Mouse (Mus musculus) spleen, adult 2 months (tissue): ENCODE results near the gene Akap6.

Source experiments
- CTCF ChIP-seq: fragments of 200-500 bp; IDR thresholded peaks from 2 replicates; pipeline ENCODE4 v1.5.1; 2011; ENCODE audit warnings: mild to moderate bottlenecking, inconsistent platforms; ENCODE audit not compliant: insufficient read depth, insufficient read length, insufficient replicate concordance; ENCODE audit errors: extremely low read depth
- POLR2A ChIP-seq: fragments of 200-500 bp; IDR thresholded peaks from 2 replicates; pipeline ENCODE4 v1.6.1; 2011; ENCODE audit warnings: low read depth, low read length, inconsistent platforms

DNA sequence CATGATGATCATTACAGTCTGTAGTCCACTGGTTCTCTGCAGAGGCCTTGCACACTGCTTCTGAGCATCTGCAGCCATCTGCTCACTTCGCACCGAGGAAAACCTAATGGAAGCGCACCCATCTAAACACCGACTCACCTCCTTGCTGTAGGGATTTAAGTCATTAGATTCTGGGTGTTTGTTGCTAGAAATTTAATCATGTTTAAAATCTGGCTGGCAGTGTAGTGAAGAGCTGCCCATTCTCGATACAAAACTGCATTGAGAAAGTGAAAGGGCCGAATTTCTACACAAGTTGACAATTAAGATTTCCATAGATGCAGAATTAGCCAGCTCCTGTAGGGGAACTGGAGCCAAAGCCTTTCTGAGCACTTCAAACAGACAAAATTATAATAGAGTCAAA is 361.7 kb downstream of the Akap6 start:
- no peak for TF ChIP-seq CTCF
- no peak for TF ChIP-seq POLR2A
